Mouse (Mus musculus): Measurements from ENCODE around the gene Xiap.
A peak's percentile ranks its signal among the peaks of the same experiment; 100 is the strongest.
"Not testable (repeated sequence)": the region's sequence is repeated elsewhere in the genome, so short reads cannot be mapped to it uniquely, and the experiment has no call there.

The Xiap gene

GRCm38 (mm10) chrX:42059282-42060068 is at the start of gene Xiap:
Xiap (plus strand) TSS chrX:42059679.
- no peak for DNase-seq

GRCm38 (mm10) chrX:42012677-42013208 is 46.7 kb upstream of the Xiap start:
- no peak for DNase-seq

GRCm38 (mm10) chrX:42013776-42014175 is 45.7 kb upstream of the Xiap start:
- DNase-seq, result no peak

- DNase-seq, result no peak
Measured at GRCm38 (mm10) chrX:42014502-42014901, 45.0 kb upstream of the Xiap start.

- DNase-seq, result no peak
Measured at GRCm38 (mm10) chrX:42018030-42018429, 41.4 kb upstream of the Xiap start.

- DNase-seq, result no peak
Measured at GRCm38 (mm10) chrX:42019441-42019840, 40.0 kb upstream of the Xiap start.

DNA sequence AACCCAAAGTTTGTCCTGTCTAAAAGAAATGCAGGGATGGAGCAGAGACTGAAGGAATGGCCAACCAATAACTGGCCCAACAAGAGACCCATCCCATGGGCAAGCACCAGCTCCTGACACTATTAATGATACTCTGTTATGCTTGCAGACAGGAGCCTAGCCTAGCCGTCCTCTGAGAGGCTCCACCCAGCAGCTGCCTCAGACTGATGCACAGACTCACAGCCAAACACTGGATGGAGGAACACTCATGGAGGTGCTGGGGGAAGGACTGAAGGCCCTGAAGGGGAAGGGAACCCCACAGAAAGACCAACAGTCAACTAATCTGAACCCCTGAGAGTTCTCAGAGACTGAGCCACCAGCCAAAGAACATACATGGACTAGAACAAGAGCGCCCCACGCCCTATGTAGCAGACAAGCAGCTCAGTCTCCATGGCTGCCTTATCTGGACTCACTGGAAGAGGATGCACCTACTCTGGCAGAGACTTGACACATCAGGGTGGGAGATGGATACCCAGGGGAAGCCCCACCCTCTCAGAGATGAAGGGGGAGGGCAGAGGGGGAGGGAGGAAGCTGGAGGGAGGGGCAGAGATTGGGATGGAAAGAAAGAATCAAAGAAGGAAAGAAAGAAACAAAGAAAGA is 33.6 kb upstream of the Xiap start:
- not testable (repeated sequence) for DNase-seq

DNA sequence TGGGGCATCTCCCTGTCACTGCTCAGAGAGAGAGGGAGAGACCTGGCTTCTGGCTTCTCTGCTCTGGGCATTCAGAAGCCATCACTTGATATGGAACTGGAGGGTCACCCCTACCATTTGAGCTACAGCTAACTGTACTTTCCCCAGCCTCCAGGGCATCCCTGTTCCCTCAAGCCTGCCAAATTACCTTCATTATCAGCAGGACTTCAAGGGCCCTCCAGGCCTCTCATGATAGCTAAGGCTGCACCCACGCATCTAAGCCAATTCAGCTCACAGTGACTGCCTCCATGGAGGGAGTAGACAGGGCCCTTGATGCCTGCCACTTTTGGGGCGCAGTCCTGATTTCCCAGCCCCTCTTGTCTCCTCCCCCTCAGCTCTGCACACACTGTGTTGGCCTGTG is 32.5 kb upstream of the Xiap start:
- DNase-seq, result not testable (repeated sequence)

DNA sequence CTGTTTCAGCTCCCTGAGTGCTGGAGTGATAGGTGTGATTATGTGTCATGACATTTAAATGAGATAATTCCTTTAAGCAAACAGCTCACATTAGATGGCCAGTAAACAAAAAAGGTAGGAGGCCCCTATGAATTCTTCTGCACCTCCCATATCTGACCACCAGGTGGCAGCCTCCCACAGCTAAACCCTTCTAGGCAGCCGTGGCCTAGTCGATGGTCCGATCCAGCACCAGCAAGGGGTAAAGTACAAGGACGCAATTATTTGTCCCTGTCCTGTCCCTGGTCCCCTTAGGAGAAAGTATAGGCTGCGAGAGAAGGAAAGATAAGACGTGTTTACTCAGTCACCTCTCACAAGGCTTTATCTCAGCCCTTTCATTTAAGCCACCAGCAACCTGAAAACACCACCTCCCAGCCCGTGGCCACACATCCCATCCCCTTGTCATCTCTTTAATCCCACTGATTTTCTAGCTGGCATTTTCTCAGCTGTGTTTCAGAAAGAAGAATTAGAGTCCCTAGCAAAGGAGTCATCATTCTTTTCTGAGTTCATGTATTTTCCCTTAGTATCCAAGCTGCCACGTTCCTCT is 26.3 kb upstream of the Xiap start:
- DNase-seq, result peak; percentile 80

DNA sequence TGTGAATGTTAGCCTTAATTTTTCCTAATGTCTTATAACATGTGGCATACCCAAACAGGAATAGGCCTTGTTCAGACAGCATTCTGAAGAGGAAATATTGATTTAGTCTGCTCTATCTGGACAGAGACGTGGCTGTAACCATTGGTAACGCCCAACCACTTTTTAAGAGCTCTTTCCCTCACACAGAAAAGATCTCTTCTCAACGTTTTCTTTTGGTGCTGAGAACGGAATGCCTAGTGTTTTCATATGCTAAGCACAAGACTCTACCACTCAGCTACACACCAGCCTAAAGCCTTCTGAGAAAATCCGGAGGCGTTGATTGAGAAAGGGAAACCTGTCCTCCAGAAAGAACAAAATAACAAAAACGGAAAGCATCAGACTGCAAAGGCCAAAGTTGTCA is 25.6 kb upstream of the Xiap start:
- DNase-seq, result no peak

DNA sequence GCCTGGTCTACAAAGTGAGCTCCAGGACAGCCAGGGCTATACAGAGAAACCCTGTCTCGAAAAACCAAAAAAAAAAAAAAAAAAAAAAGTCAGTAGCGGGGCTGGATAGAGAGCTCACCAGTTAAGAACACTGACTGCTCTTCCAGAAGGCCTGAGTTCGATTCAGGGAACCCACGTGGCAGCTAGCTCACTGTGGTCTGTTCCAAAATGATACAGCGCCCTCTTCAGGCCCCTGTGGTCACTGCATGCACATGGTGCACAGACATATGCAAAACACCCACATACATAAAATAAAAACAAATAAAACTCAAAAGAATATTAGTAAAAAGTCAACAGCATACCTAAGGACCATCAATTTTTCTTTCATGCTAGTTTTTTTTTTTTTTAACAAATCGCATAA is 20.0 kb upstream of the Xiap start:
- DNase-seq, result no peak

GRCm38 (mm10) chrX:42044935-42045334 is 14.5 kb upstream of the Xiap start:
- DNase-seq, result no peak

GRCm38 (mm10) chrX:42050652-42051643 is 8.5 kb upstream of the Xiap start:
- no peak for DNase-seq

DNA sequence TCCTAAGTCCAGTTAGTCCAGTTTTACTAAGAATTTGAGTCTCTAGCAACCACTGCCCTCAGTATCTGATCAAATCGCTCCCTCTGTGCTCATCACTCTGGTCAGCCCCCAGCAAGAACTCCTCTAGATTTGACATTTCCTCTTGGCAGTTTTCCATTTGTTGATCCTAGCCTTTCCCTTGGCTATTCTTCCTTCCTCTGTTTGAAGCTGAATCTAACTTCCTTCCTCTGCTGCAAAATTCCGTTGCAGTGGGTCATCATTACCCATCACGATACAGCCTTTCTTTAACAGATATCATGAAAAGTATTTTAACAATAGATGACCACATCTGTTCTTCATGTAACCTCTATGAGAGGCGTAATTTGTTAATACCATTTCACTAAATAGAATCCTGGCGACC is 2.5 kb upstream of the Xiap start:
- DNase-seq, result peak; percentile 36

DNA sequence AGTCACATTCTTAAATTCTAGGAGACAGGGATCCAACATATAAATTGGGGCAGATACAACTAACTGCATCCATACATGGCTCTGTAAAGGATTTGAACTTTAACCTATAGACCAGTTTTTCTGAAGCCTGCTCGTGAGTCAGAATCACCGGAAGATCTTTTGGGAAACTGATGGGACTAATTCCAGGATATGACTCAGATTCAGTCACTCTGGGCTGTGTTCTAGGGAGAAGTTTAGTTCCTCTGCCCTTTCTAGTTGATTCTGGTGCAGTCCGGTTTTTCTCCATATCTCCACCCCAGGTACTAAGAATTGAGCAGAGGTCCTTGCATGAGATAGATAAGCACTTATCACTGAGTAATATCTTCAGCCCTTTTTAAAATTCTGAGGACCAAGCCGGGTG is 1.6 kb upstream of the Xiap start:
- no peak for DNase-seq

- peak; percentile 26 for DNase-seq
Measured at GRCm38 (mm10) chrX:42063621-42064020, 4.1 kb downstream of the Xiap start.

GRCm38 (mm10) chrX:42065086-42065485 is 5.6 kb downstream of the Xiap start:
- peak; percentile 37 for DNase-seq

DNA sequence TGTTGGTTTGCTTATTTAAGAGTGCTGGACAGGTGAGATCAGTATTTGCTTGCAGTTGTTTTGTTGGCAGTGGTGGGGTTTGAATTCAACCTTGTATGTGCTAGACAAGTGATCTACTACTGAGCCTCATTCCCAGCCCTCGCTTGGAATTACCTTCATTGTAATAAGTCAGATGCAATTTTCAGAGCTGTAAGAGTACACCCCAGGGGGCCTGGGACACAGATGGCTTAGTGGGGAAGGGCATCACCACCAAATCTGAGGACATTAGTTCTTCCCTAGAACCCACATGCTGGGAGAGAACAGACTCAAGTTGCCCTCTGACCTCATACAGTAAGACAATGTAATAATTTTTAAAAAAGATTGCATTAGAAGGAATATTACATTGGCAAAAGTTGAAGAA is 7.3 kb downstream of the Xiap start:
- DNase-seq, result no peak

DNA sequence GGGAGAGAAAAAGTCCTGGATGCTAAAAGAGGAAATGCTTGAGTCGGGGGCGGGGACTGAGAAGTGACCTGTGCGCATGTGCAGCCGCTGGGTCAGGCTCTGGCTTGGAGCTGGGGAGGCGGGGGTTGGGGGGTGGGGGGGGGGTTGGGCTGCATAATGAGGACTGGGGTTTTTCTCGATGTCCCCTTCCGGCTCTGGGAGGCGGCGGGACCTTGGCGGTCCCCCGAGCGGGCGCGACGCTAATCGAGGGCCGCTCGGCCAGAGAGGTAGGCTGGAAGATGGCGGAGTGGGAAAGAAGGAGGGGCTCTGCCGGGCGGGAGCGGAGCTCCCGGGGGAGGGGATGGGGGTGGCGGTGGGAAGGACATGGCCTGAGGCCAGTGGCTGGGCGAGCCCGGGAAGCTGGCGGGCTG is 8.3 kb downstream of the Xiap start:
- peak; percentile 80 for DNase-seq

- DNase-seq, result peak; percentile 87
Measured at GRCm38 (mm10) chrX:42068201-42068874, 8.9 kb downstream of the Xiap start.

DNA sequence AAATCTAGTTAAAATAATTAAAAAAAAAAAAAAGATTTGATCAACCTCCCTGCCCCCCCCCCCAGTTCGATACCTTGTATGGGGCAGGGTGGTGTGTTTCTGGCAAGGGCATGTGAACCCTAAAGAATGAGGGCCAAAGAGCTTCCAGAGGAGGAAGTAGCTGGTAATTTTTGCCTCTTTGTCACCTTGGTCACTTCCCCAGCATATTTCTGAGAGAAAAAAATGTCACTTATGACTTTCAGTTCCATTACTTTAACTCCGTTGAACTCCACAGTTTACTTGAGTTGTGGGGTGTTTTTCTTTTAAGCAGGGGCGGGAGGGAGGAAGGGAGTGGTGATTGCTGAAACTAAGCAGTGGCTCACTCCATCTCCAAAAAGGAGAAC is 9.4 kb downstream of the Xiap start:
- no peak for DNase-seq

DNA sequence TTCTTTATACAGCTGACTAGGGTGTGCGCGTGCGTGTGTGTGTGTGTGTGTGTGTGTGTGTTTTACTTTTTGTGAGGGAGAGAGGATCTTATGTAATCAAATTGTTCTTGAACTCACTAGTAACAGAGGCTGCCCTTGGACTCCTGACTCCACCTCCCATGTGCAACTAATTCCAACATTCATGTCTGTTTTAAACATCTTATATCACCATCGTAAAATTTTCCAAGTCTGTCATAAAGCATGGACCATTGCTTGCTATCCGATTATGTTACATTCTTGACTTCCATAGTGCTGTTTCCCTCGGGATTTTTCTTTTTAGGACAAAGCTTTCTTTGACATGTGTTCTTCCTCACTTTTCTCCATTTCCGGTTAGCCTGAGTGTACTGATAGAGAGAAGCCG is 28.3 kb downstream of the Xiap start:
- no peak for DNase-seq

Data from kidney, adult 9 months (tissue).